Mouse (Mus musculus) brain, embryonic 14.5 days (tissue): Measurements from ENCODE around the gene Nectin2.

Experiments
- CTCF ChIP-seq: fragments of 200-500 bp; IDR thresholded peaks from 2 replicates; pipeline ENCODE4 v1.5.1; 2012; ENCODE audit warnings: inconsistent platforms, mild to moderate bottlenecking, moderate library complexity, borderline replicate concordance; ENCODE audit not compliant: insufficient read depth, insufficient read length; ENCODE audit errors: extremely low read depth
- POLR2A ChIP-seq: fragments of 200-500 bp; IDR thresholded peaks from 2 replicates; pipeline ENCODE4 v1.6.1; 2012; ENCODE audit warnings: mild to moderate bottlenecking, inconsistent platforms, borderline replicate concordance; ENCODE audit not compliant: poor library complexity, insufficient read depth, insufficient read length, severe bottlenecking; ENCODE audit errors: extremely low read depth

DNA sequence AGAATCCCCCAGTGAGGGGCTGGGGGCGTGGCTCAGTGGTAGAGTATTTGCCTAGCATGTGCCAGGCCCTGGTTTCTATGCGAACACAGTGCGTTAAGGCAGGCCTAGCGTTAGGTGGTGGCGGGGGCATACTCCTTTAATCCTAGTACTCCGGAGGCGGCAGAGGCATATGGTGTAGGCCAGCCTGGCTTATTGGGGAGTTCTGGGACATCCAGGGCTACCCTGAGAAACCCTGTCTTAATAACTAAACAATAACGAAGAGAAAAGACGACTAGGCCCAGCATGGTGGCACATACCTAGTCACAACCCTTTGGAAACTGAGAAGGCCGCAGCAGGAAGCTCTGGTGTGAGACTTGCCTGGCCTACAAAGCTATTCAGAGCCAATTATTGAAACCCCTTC lies 62.2 kb downstream of the Nectin2 start:
- no peak for TF ChIP-seq CTCF
- no peak for TF ChIP-seq POLR2A
